Mouse (Mus musculus) neural tube, embryonic 11.5 days (tissue): ENCODE results near the gene Zdhhc18. TPM values are rescaled to one million over a fixed set of nuclear protein-coding genes. Genes with fewer than 3 reads are reported as not detected.

Experiments used
- ATAC-seq: fragments of 200-750 bp; cut with Nextera tagmentation; 2 replicates; pipeline ENCODE4 v1.8.0; 2017; ENCODE audit warnings: moderate number of reproducible peaks, mild to moderate bottlenecking, moderate TSS enrichment, moderate library complexity; ENCODE audit not compliant: insufficient read depth, low FRiP score, low TSS enrichment
- DNase-seq: peaks from one replicate; pipeline ENCODE4 v3.0.0-alpha.2; 2015; ENCODE audit warnings: low spot score
- H3K27ac ChIP-seq: fragments of 300-500 bp; sonication (generic); 2 replicates; pipeline ENCODE4 v1.5.1; 2014; ENCODE audit warnings: low read depth, mild to moderate bottlenecking, low read length
- H3K27me3 ChIP-seq: fragments of 300-500 bp; sonication (generic); 2 replicates; pipeline ENCODE4 v1.6.1; 2014; ENCODE audit warnings: mild to moderate bottlenecking, low read length, mixed read lengths; ENCODE audit not compliant: control insufficient read depth, insufficient read depth
- H3K36me3 ChIP-seq: fragments of 300-500 bp; sonication (generic); 2 replicates; pipeline ENCODE4 v1.6.1; 2014; ENCODE audit warnings: mild to moderate bottlenecking, low read length, moderate library complexity, mixed read lengths; ENCODE audit not compliant: control insufficient read depth, insufficient read depth
- H3K4me1 ChIP-seq: fragments of 300-500 bp; sonication (generic); 2 replicates; pipeline ENCODE4 v1.6.1; 2014; ENCODE audit warnings: low read length, mixed read lengths; ENCODE audit not compliant: control insufficient read depth, insufficient read depth
- H3K4me2 ChIP-seq: fragments of 300-500 bp; sonication (generic); 2 replicates; pipeline ENCODE4 v1.6.1; 2014; ENCODE audit warnings: low read depth, mild to moderate bottlenecking, moderate library complexity
- H3K4me3 ChIP-seq: fragments of 300-500 bp; sonication (generic); 2 replicates; pipeline ENCODE4 v1.5.1; 2014; ENCODE audit warnings: low read depth, low read length
- H3K9ac ChIP-seq: fragments of 300-500 bp; sonication (generic); 2 replicates; pipeline ENCODE4 v1.6.1; 2014; ENCODE audit warnings: mild to moderate bottlenecking, low read length
- H3K9me3 ChIP-seq: fragments of 300-500 bp; sonication (generic); 2 replicates; pipeline ENCODE4 v1.6.1; 2016; ENCODE audit warnings: low read length; ENCODE audit not compliant: control insufficient read depth
- WGBS: fragments of 180-500 bp; shearing (Covaris S2); extraction: QIAGEN DNeasy Blood & Tissue Kit; methylation state at CpG from one replicate; pipeline ENCODE4 v1.1.7; 2014; 5-methylcytosine and 5-hydroxymethylcytosine counted together
- polyA plus RNA-seq: library from polyadenylated mRNA; unstranded; fragments of >200 nt; fragmentation: Nextera tagmentation; extraction: Ambion mirVana; gene quantifications from 2 replicates; pipeline ENCODE4 v1.2.1, GENCODE M21; 2014

The Zdhhc18 gene
- polyA plus RNA-seq, 1 experiment from 2014 or later, result 3.5 TPM

GRCm38 (mm10) chr4:133609719-133610118 lies 40.2 kb downstream of the Zdhhc18 start:
- H3K27me3 ChIP-seq, result no peaks in the 10 kb centered on the region
- H3K4me2 ChIP-seq, result no peak overlapping the region
- DNase-seq (peak; percentile 83), ATAC-seq (no peak)
- H3K27ac ChIP-seq, result no peak overlapping the region
- no peaks in the 10 kb centered on the region for H3K4me1 ChIP-seq
- H3K4me3 ChIP-seq, result no peak overlapping the region
- 18% methylated on average over 6 of the region's 6 CpGs for WGBS
- peaks cover 11% of the 10 kb centered on the region for H3K36me3 ChIP-seq
- H3K9ac ChIP-seq, result no peak overlapping the region
- H3K9me3 ChIP-seq, result no peaks in the 10 kb centered on the region

GRCm38 (mm10) chr4:133607284-133607683 lies 42.7 kb downstream of the Zdhhc18 start:
- 80% methylated on average over 10 of the region's 10 CpGs for WGBS
- Histone ChIP-seq H3K9me3 (no peaks in the 10 kb centered on the region), H3K27me3 (peaks cover 7% of the 10 kb centered on the region), H3K27ac (no peak overlapping the region), H3K9ac (no peak overlapping the region), H3K4me2 (no peak overlapping the region), H3K4me3 (no peak overlapping the region), H3K36me3 (peaks cover 5% of the 10 kb centered on the region), H3K4me1 (no peaks in the 10 kb centered on the region)
- no peak for DNase-seq
- no peak for ATAC-seq

- Histone ChIP-seq H3K36me3 (peaks cover 2% of the 10 kb centered on the region; the same call in 1 of the 2 replicates), H3K4me3 (no peak overlapping the region), H3K4me2 (no peak overlapping the region), H3K9ac (no peak overlapping the region), H3K27me3 (peaks cover 19% of the 10 kb centered on the region), H3K4me1 (no peaks in the 10 kb centered on the region), H3K9me3 (no peaks in the 10 kb centered on the region), H3K27ac (no peak overlapping the region)
- DNase-seq (no peak), ATAC-seq (no peak)
- WGBS, result 62% methylated on average over 9 of the region's 9 CpGs
Observed at GRCm38 (mm10) chr4:133605330-133605729, 44.6 kb downstream of the Zdhhc18 start.

- no peak for ATAC-seq
- 58% methylated on average over 6 of the region's 6 CpGs for WGBS
- Histone ChIP-seq H3K9me3 (no peaks in the 10 kb centered on the region), H3K9ac (no peak overlapping the region), H3K36me3 (peaks cover 2% of the 10 kb centered on the region; the same call in 1 of the 2 replicates), H3K4me1 (no peaks in the 10 kb centered on the region), H3K27ac (no peak overlapping the region), H3K27me3 (peaks cover 23% of the 10 kb centered on the region), H3K4me2 (no peak overlapping the region), H3K4me3 (no peak overlapping the region)
- no peak for DNase-seq
Observed at GRCm38 (mm10) chr4:133604856-133605255, 45.1 kb downstream of the Zdhhc18 start.

- Histone ChIP-seq H3K36me3 (peaks cover 2% of the 10 kb centered on the region; the same call in 1 of the 2 replicates), H3K4me3 (no peak overlapping the region), H3K4me1 (no peaks in the 10 kb centered on the region), H3K27ac (no peak overlapping the region), H3K9me3 (no peaks in the 10 kb centered on the region), H3K9ac (no peak overlapping the region), H3K27me3 (peaks cover 28% of the 10 kb centered on the region), H3K4me2 (no peak overlapping the region)
- 88% methylated on average over 7 of the region's 7 CpGs for WGBS
- DNase-seq (no peak), ATAC-seq (no peak)
Observed at GRCm38 (mm10) chr4:133604175-133604574, 45.8 kb downstream of the Zdhhc18 start.

GRCm38 (mm10) chr4:133603056-133603455 lies 46.9 kb downstream of the Zdhhc18 start:
- no peak overlapping the region for H3K4me3 ChIP-seq
- no peak overlapping the region for H3K27ac ChIP-seq
- no peaks in the 10 kb centered on the region for H3K36me3 ChIP-seq
- ATAC-seq, result no peak
- 89% methylated on average over 5 of the region's 5 CpGs for WGBS
- no peaks in the 10 kb centered on the region for H3K4me1 ChIP-seq
- H3K27me3 ChIP-seq, result peaks cover 39% of the 10 kb centered on the region
- H3K4me2 ChIP-seq, result no peak overlapping the region
- no peaks in the 10 kb centered on the region for H3K9me3 ChIP-seq
- DNase-seq, result no peak
- no peak overlapping the region for H3K9ac ChIP-seq

GRCm38 (mm10) chr4:133601721-133602218 lies 48.2 kb downstream of the Zdhhc18 start, which contains the start of gene Sfn:
Sfn (minus strand) TSS chr4:133602168.
- Histone ChIP-seq H3K4me2 (0 out of 2 replicates have a peak within 1 kb of the TSS, but pooled peaks have one; percentile 3), H3K27me3 (peaks cover 40% of the 10 kb centered on the region), H3K4me1 (no peaks in the 10 kb centered on the region), H3K4me3 (no peak within 1 kb of the TSS), H3K9me3 (no peaks in the 10 kb centered on the region), H3K36me3 (no peaks in the 10 kb centered on the region), H3K9ac (no peak within 1 kb of the TSS), H3K27ac (no peak within 1 kb of the TSS)
- ATAC-seq, result no peak
- WGBS, result 2% methylated on average over 16 of the region's 16 CpGs
- DNase-seq, result peak; percentile 29

- H3K36me3 ChIP-seq, result no peaks in the 10 kb centered on the region
- peak overlapping the region; percentile 41 for H3K4me3 ChIP-seq
- no peak for DNase-seq
- H3K4me2 ChIP-seq, result peak overlapping the region; percentile 72; the same call in 1 of the 2 replicates
- H3K9ac ChIP-seq, result no peak overlapping the region
- no peaks in the 10 kb centered on the region for H3K9me3 ChIP-seq
- peaks cover 40% of the 10 kb centered on the region for H3K27me3 ChIP-seq
- WGBS, result 12% methylated on average over 9 of the region's 9 CpGs
- H3K4me1 ChIP-seq, result no peaks in the 10 kb centered on the region
- no peak overlapping the region for H3K27ac ChIP-seq
- no peak for ATAC-seq
Observed at GRCm38 (mm10) chr4:133600306-133600705, 49.6 kb downstream of the Zdhhc18 start.

- Histone ChIP-seq H3K4me1 (no peaks in the 10 kb centered on the region), H3K9ac (peak overlapping the region; percentile 40; the same call in 1 of the 2 replicates), H3K27ac (no peak overlapping the region), H3K9me3 (no peaks in the 10 kb centered on the region), H3K4me3 (peak overlapping the region; percentile 41), H3K36me3 (no peaks in the 10 kb centered on the region), H3K27me3 (peaks cover 40% of the 10 kb centered on the region), H3K4me2 (peak overlapping the region; percentile 72)
- DNase-seq (peak; percentile 85), ATAC-seq (peak; percentile 91)
- WGBS, result under 1% methylated on average over 50 of the region's 50 CpGs
Observed at GRCm38 (mm10) chr4:133599571-133600073, 50.3 kb downstream of the Zdhhc18 start.
